ENCODE assay signal across 20 mouse cellular contexts in genomic region chr5:102723558-102723957, GRCm38 (mm10).
DNase-seq lines count a peak whose midpoint lies in the region; ATAC-seq and TF ChIP-seq lines count a peak whose summit lies in the region.
"Had no signal": no experiment of that assay in that cellular context is flagged by ENCODE, and none has a peak within 500 bp of the region (broad histone marks: within the 10 kb centered on the region; RNA-seq: fewer than 3 reads in every experiment).

No protein-coding gene starts in this region.

- no peaks in the 10 kb centered on the region for H3K27me3 ChIP-seq in intestine, embryonic 14.5 days (replicated peaks; ENCODE audit: control insufficient read depth, insufficient read depth, low read length)
- no peaks in the 10 kb centered on the region for H3K27me3 ChIP-seq in intestine, embryonic 15.5 days (replicated peaks)
- no peaks in the 10 kb centered on the region for H3K27me3 ChIP-seq in CH12.LX (replicated peaks)
- H3K27me3 ChIP-seq: embryonic facial prominence, embryonic 12.5 days; forebrain, embryonic 13.5 days; forebrain, embryonic 15.5 days; Patski had no signal

- no peak for ATAC-seq in intestine, embryonic 14.5 days (replicated peaks; ENCODE audit: low FRiP score, low TSS enrichment, low read depth)
- ATAC-seq in intestine, embryonic 15.5 days, result no peak
- ATAC-seq: activated CD4-positive, CD25-positive, alpha-beta regulatory T cell, adult 4 months; forebrain, embryonic 13.5 days; forebrain, embryonic 15.5 days; forebrain, postnatal 0 days; Patski had no signal

- H3K79me2 ChIP-seq in CH12.LX (replicated peaks; ENCODE audit: control insufficient read depth, extremely low read depth, insufficient read depth, poor library complexity, severe bottlenecking), result no peaks in the 10 kb centered on the region

- no peaks in the 10 kb centered on the region for H3K36me3 ChIP-seq in intestine, embryonic 14.5 days (ENCODE audit: control insufficient read depth, insufficient read depth, low read length)
- no peaks in the 10 kb centered on the region for H3K36me3 ChIP-seq in intestine, embryonic 15.5 days
- H3K36me3 ChIP-seq in CH12.LX (replicated peaks in 1 of 2; ENCODE audit: control insufficient read depth in 1 of 2, insufficient read depth in 1 of 2, low read length in 1 of 2), result peaks cover 3 to 59% of the 10 kb centered on the region in 2 experiments
- H3K36me3 ChIP-seq in ES-E14 (ENCODE audit: control insufficient read depth, insufficient read depth, low read length, poor library complexity, severe bottlenecking), result no peaks in the 10 kb centered on the region
- H3K36me3 ChIP-seq: embryonic facial prominence, embryonic 10.5 days; embryonic facial prominence, embryonic 12.5 days; forebrain, embryonic 15.5 days had no signal

- no peak for TF ChIP-seq POLR2A in CH12.LX (IDR thresholded peaks at IDR 0.05; ENCODE audit: low read depth, low read length)

- peak overlapping the region; percentile 84 for H3K27ac ChIP-seq in intestine, embryonic 14.5 days (ENCODE audit: low read depth)
- no peak overlapping the region for H3K27ac ChIP-seq in intestine, embryonic 15.5 days
- no peak overlapping the region for H3K27ac ChIP-seq in CH12.LX (ENCODE audit: insufficient read depth, low read depth)
- H3K27ac ChIP-seq in ES-E14 (ENCODE audit: insufficient read depth, low read depth, low read length, poor library complexity, severe bottlenecking), result no peak overlapping the region
- H3K27ac ChIP-seq: embryonic facial prominence, embryonic 10.5 days; embryonic facial prominence, embryonic 12.5 days; forebrain, embryonic 13.5 days; forebrain, embryonic 15.5 days had no signal

- H3K4me1 ChIP-seq in intestine, embryonic 14.5 days (replicated peaks; ENCODE audit: control insufficient read depth, insufficient read depth, low read length), result peaks cover 10% of the 10 kb centered on the region
- 0 out of 2 replicates have a peak, but pooled peaks cover 3% of the 10 kb centered on the region for H3K4me1 ChIP-seq in intestine, embryonic 15.5 days (replicated peaks)
- H3K4me1 ChIP-seq in CH12.LX (ENCODE audit: control insufficient read depth in 1 of 2, insufficient read depth in 2 of 2) (peaks cover 0 to 22% of the 10 kb centered on the region in 2 experiments; a peak in 2 of 4 replicates), ES-E14 (ENCODE audit: control insufficient read depth in 2 of 2, insufficient read depth in 2 of 2, low read length in 2 of 2, poor library complexity in 1 of 2) (no peaks in the 10 kb centered on the region)
- H3K4me1 ChIP-seq: forebrain, embryonic 15.5 days had no signal

- dilution Hi-C loops in CH12.LX (cut with MboI; ENCODE audit: extremely low pct_ligation_motif_present, extremely low pct_unique_long_range_greater_than_20kb, low sequenced_read_pairs), result no loop called here

- no peak for TF ChIP-seq EP300 in CH12.LX (IDR thresholded peaks at IDR 0.05; ENCODE audit: low read length)

- WGBS in intestine, embryonic 14.5 days, result 87% methylated on average over 3 of the region's 3 CpGs
- WGBS in intestine, embryonic 15.5 days, result 91% methylated on average over 3 of the region's 3 CpGs

- TF ChIP-seq RAD21 in CH12.LX (IDR thresholded peaks at IDR 0.05; ENCODE audit: low read depth, low read length), result no peak

- in situ Hi-C loops in CH12.LX (cut with MboI; ENCODE audit: low pct_ligation_motif_present, low pct_unique_long_range_greater_than_20kb, low sequenced_read_pairs), result loop anchor here (25.0 kb wide), 1 partner anchor 139 kb away; no protein-coding TSS in a partner anchor
- in situ Hi-C loops in ES-E14 (cut with MboI; ENCODE audit: low sequenced_read_pairs in 2 of 2, unreplicated experiment in 2 of 2), result no loop called here

- TF ChIP-seq CTCF in CH12.LX (conservative IDR thresholded peaks at IDR 0.05 in 1 of 2, IDR thresholded peaks at IDR 0.05 in 1 of 2; ENCODE audit: low read depth in 2 of 2, low read length in 2 of 2), result no peak

- H3K9me3 ChIP-seq in intestine, embryonic 14.5 days (ENCODE audit: control insufficient read depth, low read length), result no peaks in the 10 kb centered on the region
- no peaks in the 10 kb centered on the region for H3K9me3 ChIP-seq in intestine, embryonic 15.5 days
- no peaks in the 10 kb centered on the region for H3K9me3 ChIP-seq in CH12.LX (replicated peaks; ENCODE audit: low read length)
- no peaks in the 10 kb centered on the region for H3K9me3 ChIP-seq in ES-E14 (ENCODE audit: control insufficient read depth, insufficient read depth, low read depth, low read length)
- H3K9me3 ChIP-seq: embryonic facial prominence, embryonic 10.5 days; embryonic facial prominence, embryonic 12.5 days; forebrain, embryonic 13.5 days; forebrain, embryonic 15.5 days had no signal

- no peak overlapping the region for H3K4me2 ChIP-seq in intestine, embryonic 14.5 days (ENCODE audit: low read length)
- H3K4me2 ChIP-seq in intestine, embryonic 15.5 days (replicated peaks), result no peak overlapping the region
- H3K4me2 ChIP-seq in CH12.LX (ENCODE audit: insufficient read depth, low read depth, poor library complexity, severe bottlenecking), result no peak overlapping the region
- H3K4me2 ChIP-seq: embryonic facial prominence, embryonic 12.5 days; forebrain, embryonic 13.5 days; forebrain, embryonic 15.5 days had no signal

- no peak overlapping the region for H3K9ac ChIP-seq in intestine, embryonic 14.5 days (ENCODE audit: low read length)
- H3K9ac ChIP-seq in intestine, embryonic 15.5 days, result no peak overlapping the region
- no peak overlapping the region for H3K9ac ChIP-seq in CH12.LX (ENCODE audit: insufficient read depth, low read depth)
- H3K9ac ChIP-seq in ES-E14 (ENCODE audit: insufficient read depth, low read depth, low read length, poor library complexity, severe bottlenecking), result no peak overlapping the region
- H3K9ac ChIP-seq: embryonic facial prominence, embryonic 12.5 days; forebrain, embryonic 13.5 days; forebrain, embryonic 15.5 days; forebrain, postnatal 0 days had no signal

- no peak overlapping the region for H3K4me3 ChIP-seq in intestine, embryonic 14.5 days (ENCODE audit: low read depth, low read length)
- H3K4me3 ChIP-seq in intestine, embryonic 15.5 days (replicated peaks), result no peak overlapping the region
- H3K4me3 ChIP-seq in CH12.LX (replicated peaks in 1 of 3; ENCODE audit: low read depth in 2 of 3, low read length in 2 of 3, poor library complexity in 1 of 3), result no peak overlapping the region
- H3K4me3 ChIP-seq in ES-E14 (ENCODE audit: insufficient read depth in 1 of 2, low read depth in 1 of 2, low read length in 2 of 2, poor library complexity in 1 of 2, severe bottlenecking in 1 of 2), result no peak overlapping the region
- H3K4me3 ChIP-seq: embryonic facial prominence, embryonic 10.5 days; embryonic facial prominence, embryonic 12.5 days; forebrain, embryonic 13.5 days; forebrain, embryonic 15.5 days had no signal

- DNase-seq in intestine, embryonic 14.5 days (ENCODE audit: low spot score), result no peak
- DNase-seq in CH12.LX (ENCODE audit: extremely low read depth) (no peak), ES-E14 (ENCODE audit: low read depth, low spot score) (no peak), MN1 (ENCODE audit: low spot score) (no peak)
- DNase-seq: adrenal gland, adult 8-10 months; adrenal gland, postnatal 14 days; adrenal gland, postnatal 36 days; cerebellum, adult 11-12 months; cerebellum, adult 2 months; cerebellum, adult 9-10 months; cerebellum, postnatal 10 days; cerebellum, postnatal 25 days; forebrain, postnatal 0 days had no signal

TF ChIP-seq in CH12.LX, 34 proteins besides CTCF, POLR2A, EP300 and RAD21:
- TF ChIP-seq JUN (IDR thresholded peaks at IDR 0.05; ENCODE audit: insufficient read depth, low read depth, low read length), result no peak
- peak; percentile 55 for TF ChIP-seq ZNF384 (IDR thresholded peaks at IDR 0.05; ENCODE audit: low read depth, low read length)

TF ChIP-seq in ES-E14, 5 proteins besides CTCF, POLR2A, EP300 and RAD21:
- TF ChIP-seq CHD2 (IDR thresholded peaks at IDR 0.05; ENCODE audit: low read depth, low read length), result no peak
- 0 out of 2 replicates have a peak, but pooled peaks have one; percentile 27 for TF ChIP-seq ZNF384 (IDR thresholded peaks at IDR 0.05; ENCODE audit: low read depth, low read length)
TF ChIP-seq in ES-E14: peak in this region for 1.
